Mouse (Mus musculus): ENCODE results near the gene Ipo5. TPM values are rescaled to one million over a fixed set of nuclear protein-coding genes. Genes with fewer than 3 reads are reported as not detected.

Gene Ipo5
- 45.3 and 55.3 TPM in 2 replicates for polyA plus RNA-seq (2015; fragmentation: Nextera tagmentation; extraction: Ambion mirVana)

DNA sequence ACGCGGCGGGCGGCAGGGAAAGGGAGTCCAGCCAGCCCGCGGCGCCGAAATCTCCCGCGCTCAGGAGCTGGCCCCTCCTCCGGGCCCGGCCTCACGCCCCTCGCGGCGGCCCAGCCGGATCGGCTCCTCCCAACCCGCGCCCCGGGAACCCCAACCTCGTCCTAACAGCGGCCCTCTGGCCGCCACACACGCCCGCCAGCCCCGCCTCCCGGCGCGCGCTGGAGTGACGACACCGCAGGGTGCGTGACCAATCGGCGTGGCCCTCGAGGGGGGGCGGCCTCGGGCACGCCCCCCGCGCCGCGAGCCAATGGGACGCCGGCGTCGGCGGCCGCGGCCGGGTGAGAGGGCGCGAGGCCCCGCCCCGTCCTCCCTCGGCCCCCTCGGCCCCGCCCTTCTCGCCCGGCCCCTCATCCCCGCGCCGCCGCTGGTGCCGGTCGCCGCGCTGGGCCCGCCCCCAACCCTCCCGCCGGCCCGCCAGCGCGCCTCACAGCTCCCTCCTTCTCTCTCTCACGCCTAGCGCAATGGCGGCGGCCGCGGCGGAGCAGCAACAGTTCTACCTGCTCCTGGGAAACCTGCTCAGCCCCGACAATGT, at the start of gene Ipo5:
TSS of gene Ipo5 (plus strand) at position 492 of the 592 bp plus-strand sequence.

Other genes starting within 250 kb of the Ipo5 start
- gene Farp1, start 124.0 kb downstream of the Ipo5 start, polyA plus RNA-seq (2015; fragmentation: Nextera tagmentation; extraction: Ambion mirVana) = 16.1 and 19.7 TPM in 2 replicates